Mouse (Mus musculus) lung, postnatal 0 days (tissue): ENCODE measurements around the gene Gpc3. TPM values are rescaled to one million over a fixed set of nuclear protein-coding genes. Genes with fewer than 3 reads are reported as not detected.
"Not testable (repeated sequence)": the region's sequence is repeated elsewhere in the genome, so short reads cannot be mapped to it uniquely, and the experiment has no call there.

Experiments
- ATAC-seq: fragments of 200-750 bp; cut with Nextera tagmentation; 2 replicates; pipeline ENCODE4 v1.8.0; 2017; ENCODE audit warnings: moderate library complexity
- DNase-seq: peaks from one replicate; pipeline ENCODE4 v3.0.0-alpha.2; 2016; ENCODE audit warnings: low spot score
- H3K27ac ChIP-seq: fragments of 300-500 bp; sonication (generic); 2 replicates; pipeline ENCODE4 v1.5.1; 2014; ENCODE audit warnings: antibody characterized with exemption, mild to moderate bottlenecking, low read length, mixed read lengths
- H3K27me3 ChIP-seq: fragments of 300-500 bp; sonication (generic); replicated peaks from 2 replicates; pipeline ENCODE4 v1.6.1; 2014; ENCODE audit warnings: low read length, mixed read lengths; ENCODE audit not compliant: insufficient read depth
- H3K36me3 ChIP-seq: fragments of 300-500 bp; sonication (generic); 2 replicates; pipeline ENCODE4 v1.6.1; 2014; ENCODE audit warnings: low read length, mixed read lengths; ENCODE audit not compliant: insufficient read depth
- H3K4me1 ChIP-seq: fragments of 300-500 bp; sonication (generic); 2 replicates; pipeline ENCODE4 v1.6.1; 2014; ENCODE audit warnings: antibody characterized with exemption, low read depth, low read length, mixed read lengths; ENCODE audit not compliant: insufficient read depth
- H3K4me2 ChIP-seq: fragments of 300-500 bp; sonication (generic); replicated peaks from 2 replicates; pipeline ENCODE4 v1.6.1; 2014; ENCODE audit warnings: low read depth, mild to moderate bottlenecking, low read length, moderate library complexity, mixed read lengths
- H3K4me3 ChIP-seq: fragments of 300-500 bp; sonication (generic); 2 replicates; pipeline ENCODE4 v1.5.1; 2014; ENCODE audit warnings: low read depth, low read length
- H3K9ac ChIP-seq: fragments of 300-500 bp; sonication (generic); replicated peaks from 2 replicates; pipeline ENCODE4 v1.6.1; 2014; ENCODE audit warnings: low read depth, mild to moderate bottlenecking
- H3K9me3 ChIP-seq: fragments of 300-500 bp; sonication (generic); 2 replicates; pipeline ENCODE4 v1.6.1; 2016; ENCODE audit warnings: low read length, mixed read lengths
- CTCF ChIP-seq: IDR thresholded peaks from 2 replicates; pipeline ENCODE4 v1.5.1; 2016; ENCODE audit warnings: antibody characterized with exemption, mild to moderate bottlenecking
- EP300 ChIP-seq: IDR thresholded peaks from 2 replicates; pipeline ENCODE4 v1.6.1; 2016; ENCODE audit warnings: antibody characterized with exemption, mild to moderate bottlenecking, control low read depth
- WGBS: fragments of 180-500 bp; shearing (Covaris S2); extraction: QIAGEN DNeasy Blood & Tissue Kit; methylation state at CpG from one replicate; pipeline ENCODE4 v1.1.7; 2014; 5-methylcytosine and 5-hydroxymethylcytosine counted together
- microRNA counts: library from miRNA; unstranded; fragments of <30 nt; microRNA quantifications from one replicate; lab custom pipeline; 2015
- microRNA-seq: library from miRNA; unstranded; fragments of <30 nt; microRNA quantifications from one replicate; pipeline ENCODE4, GENCODE M21; 2016
- polyA plus RNA-seq: library from polyadenylated mRNA; unstranded; fragments of >200 nt; fragmentation: Nextera tagmentation; extraction: Ambion mirVana; gene quantifications from 2 replicates; pipeline ENCODE4 v1.2.1, GENCODE M21; 2015

Gene Gpc3
- polyA plus RNA-seq, 1 experiment from 2014 or later: 294 TPM

- Histone ChIP-seq H3K36me3 (no peaks in the 10 kb centered on the region), H3K4me3 (no peak overlapping the region), H3K9me3 (no peaks in the 10 kb centered on the region), H3K4me2 (no peak overlapping the region), H3K27me3 (no peaks in the 10 kb centered on the region), H3K9ac (no peak overlapping the region), H3K4me1 (no peaks in the 10 kb centered on the region), H3K27ac (no peak overlapping the region)
- 37% methylated on average over 7 of the region's 7 CpGs for WGBS
- peak; percentile 38; the same call in 1 of the 2 replicates for ATAC-seq
- DNase-seq: peak; percentile 14
- TF ChIP-seq EP300 (no peak), CTCF (no peak)
Observed at GRCm38 (mm10) chrX:52261546-52261945, 352.2 kb downstream of the Gpc3 start.

DNA sequence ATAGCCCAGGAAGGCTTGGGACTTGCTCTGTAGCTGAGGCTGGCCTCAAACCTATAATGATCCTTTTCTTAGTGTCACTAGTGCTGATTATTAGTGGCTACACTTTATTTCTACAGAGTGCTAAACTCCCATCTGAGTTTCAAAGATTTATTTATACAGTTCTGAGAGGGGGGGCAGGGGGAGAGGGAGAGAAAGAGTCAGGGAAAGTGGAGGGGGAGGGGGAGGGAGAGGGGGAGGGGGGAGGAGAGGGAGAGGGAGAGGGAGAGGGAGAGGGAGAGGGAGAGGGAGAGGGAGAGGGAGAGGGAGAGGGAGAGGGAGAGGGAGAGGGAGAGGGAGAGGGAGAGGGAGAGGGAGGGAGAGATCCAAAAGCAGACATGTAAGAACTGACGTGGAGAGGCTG is 354.0 kb downstream of the Gpc3 start:
- DNase-seq: peak; percentile 92
- not testable (repeated sequence) for H3K9ac ChIP-seq, H3K36me3 ChIP-seq, H3K4me1 ChIP-seq, ATAC-seq, H3K27ac ChIP-seq, H3K27me3 ChIP-seq, H3K4me3 ChIP-seq, H3K4me2 ChIP-seq, H3K9me3 ChIP-seq
- WGBS: 42% methylated on average over 1 of the region's 1 CpGs

GRCm38 (mm10) chrX:52254526-52254925 is 359.2 kb downstream of the Gpc3 start:
- no peak overlapping the region for H3K4me2 ChIP-seq
- no peak overlapping the region for H3K27ac ChIP-seq
- 77% methylated on average over 1 of the region's 1 CpGs for WGBS
- DNase-seq (no peak), ATAC-seq (no peak)
- H3K27me3 ChIP-seq: no peaks in the 10 kb centered on the region
- no peaks in the 10 kb centered on the region for H3K9me3 ChIP-seq
- H3K9ac ChIP-seq: no peak overlapping the region
- TF ChIP-seq CTCF: no peak
- H3K4me1 ChIP-seq: no peaks in the 10 kb centered on the region
- no peak overlapping the region for H3K4me3 ChIP-seq
- H3K36me3 ChIP-seq: no peaks in the 10 kb centered on the region

- Histone ChIP-seq H3K27ac (no peak overlapping the region), H3K4me3 (no peak overlapping the region), H3K4me1 (no peaks in the 10 kb centered on the region), H3K9me3 (no peaks in the 10 kb centered on the region), H3K4me2 (no peak overlapping the region), H3K27me3 (no peaks in the 10 kb centered on the region), H3K36me3 (no peaks in the 10 kb centered on the region), H3K9ac (no peak overlapping the region)
- DNase-seq (no peak), ATAC-seq (no peak)
- TF ChIP-seq EP300 (no peak), CTCF (no peak)
- WGBS: 66% methylated on average over 3 of the region's 4 CpGs
Observed at GRCm38 (mm10) chrX:52245694-52246297, 368.0 kb downstream of the Gpc3 start.

GRCm38 (mm10) chrX:52237470-52237869 is 376.3 kb downstream of the Gpc3 start:
- Histone ChIP-seq H3K4me1 (no peaks in the 10 kb centered on the region), H3K27me3 (no peaks in the 10 kb centered on the region), H3K9ac (no peak overlapping the region), H3K4me3 (no peak overlapping the region), H3K9me3 (no peaks in the 10 kb centered on the region), H3K4me2 (no peak overlapping the region), H3K27ac (no peak overlapping the region), H3K36me3 (no peaks in the 10 kb centered on the region)
- TF ChIP-seq EP300: no peak
- no peak for TF ChIP-seq CTCF
- DNase-seq (no peak), ATAC-seq (no peak)
- WGBS: 87% methylated on average over 4 of the region's 4 CpGs

- DNase-seq (no peak), ATAC-seq (no peak)
- H3K27me3 ChIP-seq: no peaks in the 10 kb centered on the region
- H3K4me1 ChIP-seq: no peaks in the 10 kb centered on the region
- TF ChIP-seq CTCF (no peak), EP300 (no peak)
- no peak overlapping the region for H3K4me3 ChIP-seq
- H3K36me3 ChIP-seq: no peaks in the 10 kb centered on the region
- H3K4me2 ChIP-seq: no peak overlapping the region
- H3K9me3 ChIP-seq: no peaks in the 10 kb centered on the region
- 61% methylated on average over 7 of the region's 7 CpGs for WGBS
- no peak overlapping the region for H3K9ac ChIP-seq
- H3K27ac ChIP-seq: no peak overlapping the region
Observed at GRCm38 (mm10) chrX:52231984-52232383, 381.8 kb downstream of the Gpc3 start.

DNA sequence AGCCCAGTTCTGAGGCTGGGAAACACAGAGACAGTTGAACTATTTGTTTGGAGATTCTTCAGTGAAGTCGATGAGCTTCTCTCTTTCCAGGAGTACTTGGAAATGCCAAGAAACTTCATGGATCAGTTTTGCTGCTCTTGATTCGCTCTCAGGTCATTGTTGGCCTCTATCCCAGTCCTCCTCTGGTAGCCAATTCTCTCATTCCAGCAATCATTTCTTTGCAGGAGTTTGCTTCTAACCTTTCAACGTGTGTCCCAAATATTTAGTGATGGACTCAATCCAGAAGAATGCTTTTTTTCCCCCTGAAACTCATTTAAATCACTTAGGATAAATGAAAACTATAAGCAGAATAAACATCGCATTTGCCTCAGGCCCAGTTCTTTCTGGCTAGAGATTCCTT is 383.0 kb downstream of the Gpc3 start:
- DNase-seq: no peak
- 63% methylated on average over 4 of the region's 4 CpGs for WGBS
- Histone ChIP-seq H3K4me1 (no peaks in the 10 kb centered on the region), H3K36me3 (no peaks in the 10 kb centered on the region), H3K4me3 (no peak overlapping the region), H3K27me3 (no peaks in the 10 kb centered on the region), H3K9me3 (no peaks in the 10 kb centered on the region), H3K9ac (no peak overlapping the region), H3K27ac (no peak overlapping the region), H3K4me2 (no peak overlapping the region)
- TF ChIP-seq EP300: no peak
- no peak for TF ChIP-seq CTCF
- no peak for ATAC-seq

MicroRNAs encoded within 50 kb of the gene (microRNA counts, 519-probe panel; counts per million panel counts)
- microRNA mmu-miR-717 (lab: Ali Mortazavi, UCI): not detected

Small RNAs within 50 kb of the gene (microRNA-seq; reads per million reads assigned to microRNA genes)
- gene Mir6384: not detected
- not detected for gene Mir717

Other genes with a start within 250 kb of the Gpc3 start
- gene Ccdc160, start 177.2 kb upstream of the Gpc3 start, polyA plus RNA-seq: 2.5 and 3.0 TPM in 2 replicates